Mouse (Mus musculus) embryonic facial prominence, embryonic 11.5 days (tissue): Measurements from ENCODE around the gene Uggt2. TPM values are rescaled to one million over a fixed set of nuclear protein-coding genes. Genes with fewer than 3 reads are reported as not detected.

Source experiments
- ATAC-seq: fragments of 200-750 bp; cut with Nextera tagmentation; replicated peaks from 2 replicates; pipeline ENCODE4 v1.8.0; 2017; ENCODE audit warnings: low read depth; ENCODE audit not compliant: insufficient number of reproducible peaks, low FRiP score, low TSS enrichment
- DNase-seq: peaks from one replicate; pipeline ENCODE4 v3.0.0-alpha.2; 2015; ENCODE audit warnings: low spot score
- H3K27ac ChIP-seq: fragments of 300-500 bp; sonication (generic); replicated peaks from 2 replicates; pipeline ENCODE4 v1.5.1; 2014; ENCODE audit warnings: mild to moderate bottlenecking, low read depth, low read length, control low read depth
- H3K27me3 ChIP-seq: fragments of 300-500 bp; sonication (generic); 2 replicates; pipeline ENCODE4 v1.6.1; 2014; ENCODE audit warnings: mild to moderate bottlenecking, low read length, moderate library complexity, mixed read lengths; ENCODE audit not compliant: control insufficient read depth, insufficient read depth
- H3K36me3 ChIP-seq: fragments of 300-500 bp; sonication (generic); replicated peaks from 2 replicates; pipeline ENCODE4 v1.6.1; 2014; ENCODE audit warnings: low read depth, mild to moderate bottlenecking, low read length, moderate library complexity, mixed read lengths; ENCODE audit not compliant: control insufficient read depth, insufficient read depth
- H3K4me1 ChIP-seq: fragments of 300-500 bp; sonication (generic); 2 replicates; pipeline ENCODE4 v1.6.1; 2014; ENCODE audit warnings: low read length, mixed read lengths; ENCODE audit not compliant: control insufficient read depth, insufficient read depth
- H3K4me2 ChIP-seq: fragments of 300-500 bp; sonication (generic); 2 replicates; pipeline ENCODE4 v1.6.1; 2014; ENCODE audit warnings: low read depth, mild to moderate bottlenecking, control low read depth, low read length, moderate library complexity
- H3K4me3 ChIP-seq: fragments of 300-500 bp; sonication (generic); 2 replicates; pipeline ENCODE4 v1.5.1; 2014; ENCODE audit warnings: low read depth, low read length, control low read depth
- H3K9ac ChIP-seq: fragments of 300-500 bp; sonication (generic); replicated peaks from 2 replicates; pipeline ENCODE4 v1.6.1; 2014; ENCODE audit warnings: mild to moderate bottlenecking, control low read depth, low read length
- H3K9me3 ChIP-seq: fragments of 300-500 bp; sonication (generic); replicated peaks from 2 replicates; pipeline ENCODE4 v1.6.1; 2016; ENCODE audit warnings: mild to moderate bottlenecking, low read length, inconsistent platforms, mixed read lengths; ENCODE audit not compliant: control insufficient read depth
- WGBS: fragments of 180-500 bp; shearing (Covaris S2); extraction: QIAGEN DNeasy Blood & Tissue Kit; methylation state at CpG from one replicate; pipeline ENCODE4 v1.1.7; 2014; 5-methylcytosine and 5-hydroxymethylcytosine counted together
- polyA plus RNA-seq: library from polyadenylated mRNA; unstranded; fragments of >200 nt; fragmentation: Nextera tagmentation; extraction: Ambion mirVana; gene quantifications from 2 replicates; pipeline ENCODE4 v1.2.1, GENCODE M21; 2014

Gene Uggt2
- polyA plus RNA-seq, 1 experiment from 2014 or later, result 15.6 TPM

- Histone ChIP-seq H3K4me2 (no peak overlapping the region), H3K4me3 (no peak overlapping the region), H3K36me3 (peaks cover 4% of the 10 kb centered on the region), H3K27me3 (no peaks in the 10 kb centered on the region), H3K27ac (no peak overlapping the region), H3K4me1 (no peaks in the 10 kb centered on the region), H3K9ac (no peak overlapping the region), H3K9me3 (no peaks in the 10 kb centered on the region)
- WGBS, result 60% methylated on average over 2 of the region's 2 CpGs
- ATAC-seq (no peak), DNase-seq (no peak)
Observed at GRCm38 (mm10) chr14:119027675-119028253, 71.5 kb downstream of the Uggt2 start.

- Histone ChIP-seq H3K27me3 (no peaks in the 10 kb centered on the region), H3K4me3 (no peak overlapping the region), H3K27ac (no peak overlapping the region), H3K4me1 (no peaks in the 10 kb centered on the region), H3K9ac (no peak overlapping the region), H3K4me2 (no peak overlapping the region), H3K36me3 (peaks cover 4% of the 10 kb centered on the region), H3K9me3 (no peaks in the 10 kb centered on the region)
- ATAC-seq, result 0 out of 2 replicates have a peak, but pooled peaks have one; percentile 62
- WGBS, result 50% methylated on average over 4 of the region's 4 CpGs
- DNase-seq, result peak; percentile 71
Observed at GRCm38 (mm10) chr14:119027130-119027529, 72.1 kb downstream of the Uggt2 start.

- H3K4me1 ChIP-seq, result no peaks in the 10 kb centered on the region
- no peaks in the 10 kb centered on the region; the same call in 1 of the 2 replicates for H3K36me3 ChIP-seq
- H3K9me3 ChIP-seq, result no peaks in the 10 kb centered on the region
- no peak overlapping the region for H3K27ac ChIP-seq
- no peaks in the 10 kb centered on the region for H3K27me3 ChIP-seq
- DNase-seq (peak; percentile 47), ATAC-seq (no peak)
- 74% methylated on average over 5 of the region's 5 CpGs for WGBS
- H3K4me3 ChIP-seq, result no peak overlapping the region
- H3K4me2 ChIP-seq, result no peak overlapping the region
- H3K9ac ChIP-seq, result no peak overlapping the region
Observed at GRCm38 (mm10) chr14:119025889-119026288, 73.3 kb downstream of the Uggt2 start.

GRCm38 (mm10) chr14:119013549-119013948 lies 85.7 kb downstream of the Uggt2 start:
- DNase-seq, result no peak
- Histone ChIP-seq H3K9ac (no peak overlapping the region), H3K4me1 (no peaks in the 10 kb centered on the region), H3K27me3 (no peaks in the 10 kb centered on the region), H3K9me3 (no peaks in the 10 kb centered on the region), H3K36me3 (no peaks in the 10 kb centered on the region; the same call in 1 of the 2 replicates), H3K27ac (no peak overlapping the region), H3K4me3 (no peak overlapping the region), H3K4me2 (no peak overlapping the region)
- ATAC-seq, result no peak
- 75% methylated on average over 12 of the region's 12 CpGs for WGBS

GRCm38 (mm10) chr14:119012607-119013431 lies 86.4 kb downstream of the Uggt2 start:
- no peaks in the 10 kb centered on the region for H3K9me3 ChIP-seq
- WGBS, result 57% methylated on average over 23 of the region's 23 CpGs
- no peaks in the 10 kb centered on the region; the same call in 1 of the 2 replicates for H3K36me3 ChIP-seq
- no peak overlapping the region for H3K4me2 ChIP-seq
- H3K27me3 ChIP-seq, result no peaks in the 10 kb centered on the region
- ATAC-seq (peak; percentile 59; the same call in 1 of the 2 replicates), DNase-seq (peak; percentile 62)
- H3K4me3 ChIP-seq, result no peak overlapping the region
- H3K9ac ChIP-seq, result no peak overlapping the region
- H3K27ac ChIP-seq, result no peak overlapping the region
- H3K4me1 ChIP-seq, result no peaks in the 10 kb centered on the region

GRCm38 (mm10) chr14:119009531-119009930 lies 89.7 kb downstream of the Uggt2 start:
- no peak overlapping the region for H3K9ac ChIP-seq
- WGBS, result 87% methylated on average over 2 of the region's 2 CpGs
- no peak overlapping the region for H3K4me3 ChIP-seq
- no peaks in the 10 kb centered on the region for H3K27me3 ChIP-seq
- H3K9me3 ChIP-seq, result no peaks in the 10 kb centered on the region
- no peaks in the 10 kb centered on the region for H3K4me1 ChIP-seq
- no peaks in the 10 kb centered on the region for H3K36me3 ChIP-seq
- DNase-seq, result no peak
- no peak overlapping the region for H3K27ac ChIP-seq
- H3K4me2 ChIP-seq, result no peak overlapping the region
- ATAC-seq, result no peak

- WGBS, result 47% methylated on average over 7 of the region's 7 CpGs
- H3K27ac ChIP-seq, result no peak overlapping the region
- H3K27me3 ChIP-seq, result no peaks in the 10 kb centered on the region
- no peak for ATAC-seq
- peak; percentile 4 for DNase-seq
- H3K36me3 ChIP-seq, result no peaks in the 10 kb centered on the region
- no peaks in the 10 kb centered on the region for H3K4me1 ChIP-seq
- peak overlapping the region; percentile 44; the same call in 1 of the 2 replicates for H3K4me2 ChIP-seq
- H3K9me3 ChIP-seq, result no peaks in the 10 kb centered on the region
- no peak overlapping the region for H3K9ac ChIP-seq
- peak overlapping the region; percentile 43 for H3K4me3 ChIP-seq
Observed at GRCm38 (mm10) chr14:119008031-119008590, 91.1 kb downstream of the Uggt2 start.
